Mouse (Mus musculus) embryonic facial prominence, embryonic 15.5 days (tissue): ENCODE results near the gene Tceal7. TPM values are rescaled to one million over a fixed set of nuclear protein-coding genes. Genes with fewer than 3 reads are reported as not detected.
"Not testable (repeated sequence)": the region's sequence is repeated elsewhere in the genome, so short reads cannot be mapped to it uniquely, and the experiment has no call there.

Source experiments
- ATAC-seq: fragments of 200-750 bp; cut with Nextera tagmentation; 2 replicates; pipeline ENCODE4 v1.8.0; 2017; ENCODE audit warnings: low read depth, moderate TSS enrichment; ENCODE audit not compliant: insufficient number of reproducible peaks, low FRiP score, low TSS enrichment
- H3K27ac ChIP-seq: fragments of 300-500 bp; sonication (generic); replicated peaks from 2 replicates; pipeline ENCODE4 v1.5.1; 2015; ENCODE audit warnings: mild to moderate bottlenecking, inconsistent platforms
- H3K27me3 ChIP-seq: fragments of 300-500 bp; sonication (generic); 2 replicates; pipeline ENCODE4 v1.6.1; 2015; ENCODE audit warnings: inconsistent platforms
- H3K36me3 ChIP-seq: fragments of 300-500 bp; sonication (generic); 2 replicates; pipeline ENCODE4 v1.6.1; 2015; ENCODE audit warnings: mild to moderate bottlenecking, inconsistent platforms
- H3K4me1 ChIP-seq: fragments of 300-500 bp; sonication (generic); 2 replicates; pipeline ENCODE4 v1.6.1; 2015; ENCODE audit warnings: inconsistent platforms
- H3K4me2 ChIP-seq: fragments of 300-500 bp; sonication (generic); replicated peaks from 2 replicates; pipeline ENCODE4 v1.6.1; 2015; ENCODE audit warnings: mild to moderate bottlenecking, inconsistent platforms
- H3K4me3 ChIP-seq: fragments of 300-500 bp; sonication (generic); replicated peaks from 2 replicates; pipeline ENCODE4 v1.5.1; 2015; ENCODE audit warnings: mild to moderate bottlenecking, inconsistent platforms
- H3K9ac ChIP-seq: fragments of 300-500 bp; sonication (generic); 2 replicates; pipeline ENCODE4 v1.6.1; 2015; ENCODE audit warnings: inconsistent platforms
- H3K9me3 ChIP-seq: fragments of 300-500 bp; sonication (generic); replicated peaks from 2 replicates; pipeline ENCODE4 v1.6.1; 2016; ENCODE audit warnings: inconsistent platforms
- WGBS: fragments of 180-500 bp; shearing (Covaris S2); methylation state at CpG from one replicate; pipeline ENCODE4 v1.1.7; 2015; 5-methylcytosine and 5-hydroxymethylcytosine counted together
- polyA plus RNA-seq: library from polyadenylated mRNA; unstranded; fragments of >200 nt; fragmentation: Nextera tagmentation; extraction: Ambion mirVana; gene quantifications from 2 replicates; pipeline ENCODE4 v1.2.1, GENCODE M21; 2015

Gene Tceal7
- 121 and 154 TPM in 2 replicates for polyA plus RNA-seq

GRCm38 (mm10) chrX:136214729-136215677, at the start of gene Tceal7, which contains the start of gene Bex1:
Gene Tceal7, plus strand, starts transcription at chrX:136214779.
Gene Bex1, minus strand, starts transcription at chrX:136215513.
- peak within 1 kb of the TSS; percentile 36 for H3K4me3 ChIP-seq
- 25% methylated on average over 22 of the region's 67 CpGs for whole genome bisulfite sequencing
- H3K4me2 ChIP-seq: peak within 1 kb of the TSS; percentile 49
- not testable (repeated sequence) for H3K27ac ChIP-seq, H3K36me3 ChIP-seq, H3K9me3 ChIP-seq, H3K4me1 ChIP-seq, H3K9ac ChIP-seq, H3K27me3 ChIP-seq
- peak; percentile 80 for ATAC-seq

- H3K9me3 ChIP-seq: no peaks in the 10 kb centered on the region
- H3K4me1 ChIP-seq: no peaks in the 10 kb centered on the region
- no peak overlapping the region for H3K9ac ChIP-seq
- H3K27ac ChIP-seq: no peak overlapping the region
- 59% methylated on average over 10 of the region's 10 CpGs for WGBS
- no peak for ATAC-seq
- H3K4me2 ChIP-seq: peak overlapping the region; percentile 42
- no peaks in the 10 kb centered on the region for H3K36me3 ChIP-seq
- no peaks in the 10 kb centered on the region; the same call in 1 of the 2 replicates for H3K27me3 ChIP-seq
- peak overlapping the region; percentile 59 for H3K4me3 ChIP-seq
Measured at GRCm38 (mm10) chrX:136170625-136171024, 44.0 kb upstream of the Tceal7 start.

- Histone ChIP-seq H3K9me3 (no peaks in the 10 kb centered on the region), H3K27ac (peak overlapping the region; percentile 91), H3K4me1 (no peaks in the 10 kb centered on the region), H3K4me2 (peak overlapping the region; percentile 42), H3K4me3 (peak overlapping the region; percentile 59), H3K36me3 (no peaks in the 10 kb centered on the region), H3K9ac (peak overlapping the region; percentile 56), H3K27me3 (no peaks in the 10 kb centered on the region; the same call in 1 of the 2 replicates)
- WGBS: 21% methylated on average over 24 of the region's 24 CpGs
- ATAC-seq: peak; percentile 72; the same call in 1 of the 2 replicates
Measured at GRCm38 (mm10) chrX:136171189-136172117, 43.1 kb upstream of the Tceal7 start.

- Histone ChIP-seq H3K27me3 (no peaks in the 10 kb centered on the region; the same call in 1 of the 2 replicates), H3K27ac (peak within 1 kb of the TSS; percentile 91), H3K9ac (peak within 1 kb of the TSS; percentile 56), H3K4me2 (peak within 1 kb of the TSS; percentile 42), H3K9me3 (no peaks in the 10 kb centered on the region), H3K4me3 (peak within 1 kb of the TSS; percentile 59), H3K36me3 (no peaks in the 10 kb centered on the region), H3K4me1 (no peaks in the 10 kb centered on the region)
- ATAC-seq: peak; percentile 93
- WGBS: 24% methylated on average over 10 of the region's 10 CpGs
Measured at GRCm38 (mm10) chrX:136172118-136172551, 42.4 kb upstream of the Tceal7 start, which contains the start of gene Tceal8. Gene Tceal8, minus strand, starts transcription at chrX:136172342.

- peak overlapping the region; percentile 91 for H3K27ac ChIP-seq
- H3K36me3 ChIP-seq: no peaks in the 10 kb centered on the region
- no peaks in the 10 kb centered on the region for H3K4me1 ChIP-seq
- H3K27me3 ChIP-seq: no peaks in the 10 kb centered on the region; the same call in 1 of the 2 replicates
- no peaks in the 10 kb centered on the region for H3K9me3 ChIP-seq
- peak overlapping the region; percentile 59 for H3K4me3 ChIP-seq
- 23% methylated on average over 10 of the region's 10 CpGs for WGBS
- ATAC-seq: no peak
- peak overlapping the region; percentile 38 for H3K4me2 ChIP-seq
- no peak overlapping the region for H3K9ac ChIP-seq
Measured at GRCm38 (mm10) chrX:136172786-136173185, 41.8 kb upstream of the Tceal7 start.

- Histone ChIP-seq H3K27ac (no peak overlapping the region), H3K4me1 (no peaks in the 10 kb centered on the region), H3K27me3 (no peaks in the 10 kb centered on the region), H3K9ac (no peak overlapping the region), H3K4me3 (no peak overlapping the region), H3K4me2 (no peak overlapping the region), H3K36me3 (no peaks in the 10 kb centered on the region), H3K9me3 (no peaks in the 10 kb centered on the region)
- WGBS: 31% methylated on average over 11 of the region's 11 CpGs
- no peak for ATAC-seq
Measured at GRCm38 (mm10) chrX:136180897-136181553, 33.6 kb upstream of the Tceal7 start.

- no peak overlapping the region for H3K27ac ChIP-seq
- H3K9ac ChIP-seq: no peak overlapping the region
- no peaks in the 10 kb centered on the region for H3K4me1 ChIP-seq
- H3K36me3 ChIP-seq: no peaks in the 10 kb centered on the region
- no peak for ATAC-seq
- no peak overlapping the region for H3K4me2 ChIP-seq
- no peaks in the 10 kb centered on the region for H3K9me3 ChIP-seq
- H3K27me3 ChIP-seq: no peaks in the 10 kb centered on the region
- WGBS: 89% methylated on average over 1 of the region's 1 CpGs
- H3K4me3 ChIP-seq: no peak overlapping the region
Measured at GRCm38 (mm10) chrX:136183107-136183506, 31.5 kb upstream of the Tceal7 start.

- Histone ChIP-seq H3K4me1 (no peaks in the 10 kb centered on the region), H3K27ac (no peak overlapping the region), H3K27me3 (no peaks in the 10 kb centered on the region), H3K36me3 (no peaks in the 10 kb centered on the region), H3K9me3 (no peaks in the 10 kb centered on the region), H3K4me2 (no peak overlapping the region), H3K4me3 (no peak overlapping the region), H3K9ac (no peak overlapping the region)
- ATAC-seq: no peak
- 80% methylated on average over 16 of the region's 16 CpGs for WGBS
Measured at GRCm38 (mm10) chrX:136195193-136195944, 19.2 kb upstream of the Tceal7 start.

GRCm38 (mm10) chrX:136196873-136197272, 17.7 kb upstream of the Tceal7 start:
- no peak overlapping the region for H3K27ac ChIP-seq
- no peaks in the 10 kb centered on the region for H3K9me3 ChIP-seq
- ATAC-seq: no peak
- no peaks in the 10 kb centered on the region for H3K36me3 ChIP-seq
- H3K4me1 ChIP-seq: no peaks in the 10 kb centered on the region
- H3K4me2 ChIP-seq: no peak overlapping the region
- H3K9ac ChIP-seq: no peak overlapping the region
- H3K27me3 ChIP-seq: no peaks in the 10 kb centered on the region
- H3K4me3 ChIP-seq: no peak overlapping the region
- 59% methylated on average over 1 of the region's 1 CpGs for WGBS

GRCm38 (mm10) chrX:136203257-136203656, 11.3 kb upstream of the Tceal7 start:
- WGBS: 21% methylated on average over 7 of the region's 7 CpGs
- no peaks in the 10 kb centered on the region for H3K9me3 ChIP-seq
- 0 out of 2 replicates have a peak overlapping the region, but pooled peaks have one; percentile 18 for H3K9ac ChIP-seq
- H3K27me3 ChIP-seq: no peaks in the 10 kb centered on the region
- no peaks in the 10 kb centered on the region for H3K4me1 ChIP-seq
- H3K27ac ChIP-seq: no peak overlapping the region
- H3K4me2 ChIP-seq: peak overlapping the region; percentile 51
- ATAC-seq: 0 out of 2 replicates have a peak, but pooled peaks have one; percentile 11
- H3K4me3 ChIP-seq: peak overlapping the region; percentile 43
- no peaks in the 10 kb centered on the region for H3K36me3 ChIP-seq
